Mouse (Mus musculus): ENCODE measurements around the gene Actn4. TPM values are rescaled to one million over a fixed set of nuclear protein-coding genes. Genes with fewer than 3 reads are reported as not detected.

The Actn4 gene
- polyA plus RNA-seq, 1 experiment from 2014 or later, result 141 TPM

DNA sequence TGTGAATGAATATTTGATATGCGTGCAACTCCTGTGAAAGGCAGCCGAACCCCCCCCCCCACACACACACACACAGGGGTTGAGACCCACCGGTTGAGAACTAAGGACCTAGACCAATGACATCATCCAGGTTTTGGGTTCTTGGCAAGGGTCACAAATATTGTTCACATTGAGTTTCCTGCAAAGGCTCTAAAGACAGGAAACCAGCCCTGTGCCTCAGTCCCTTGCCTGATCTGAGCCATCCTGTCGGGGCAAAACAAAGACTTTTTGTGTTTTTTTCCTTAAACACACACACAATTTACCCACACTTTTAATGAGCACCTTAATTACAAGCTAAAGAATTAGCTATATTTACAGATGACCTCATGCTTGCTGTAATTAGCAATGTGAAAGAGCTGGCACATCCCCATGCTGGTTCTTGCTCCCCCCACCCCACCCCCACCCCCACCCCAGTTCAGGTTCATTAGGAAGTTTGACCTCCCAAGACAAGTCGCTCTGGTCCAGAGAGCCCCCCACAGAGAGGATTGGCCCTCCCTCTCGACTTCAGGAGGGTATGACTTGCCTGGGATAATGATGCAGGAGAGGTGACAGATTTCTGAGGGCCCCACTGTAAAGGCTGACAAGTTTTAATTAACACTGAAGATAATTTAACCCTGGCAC lies 17.3 kb downstream of the Actn4 start:
- Histone ChIP-seq H3K4me3 (replicated peaks) (no peak overlapping the region), H3K9me3 (replicated peaks) (no peaks in the 10 kb centered on the region), H3K27ac (replicated peaks) (peak overlapping the region; percentile 58), H3K4me1 (peaks cover 31% of the 10 kb centered on the region), H3K36me3 (no peaks in the 10 kb centered on the region), H3K27me3 (replicated peaks) (no peaks in the 10 kb centered on the region), H3K4me2 (no peak overlapping the region), H3K9ac (replicated peaks) (no peak overlapping the region)
- ATAC-seq (ENCODE audit: low FRiP score), result no peak
- WGBS, result 43% methylated on average over 6 of the region's 6 CpGs

DNA sequence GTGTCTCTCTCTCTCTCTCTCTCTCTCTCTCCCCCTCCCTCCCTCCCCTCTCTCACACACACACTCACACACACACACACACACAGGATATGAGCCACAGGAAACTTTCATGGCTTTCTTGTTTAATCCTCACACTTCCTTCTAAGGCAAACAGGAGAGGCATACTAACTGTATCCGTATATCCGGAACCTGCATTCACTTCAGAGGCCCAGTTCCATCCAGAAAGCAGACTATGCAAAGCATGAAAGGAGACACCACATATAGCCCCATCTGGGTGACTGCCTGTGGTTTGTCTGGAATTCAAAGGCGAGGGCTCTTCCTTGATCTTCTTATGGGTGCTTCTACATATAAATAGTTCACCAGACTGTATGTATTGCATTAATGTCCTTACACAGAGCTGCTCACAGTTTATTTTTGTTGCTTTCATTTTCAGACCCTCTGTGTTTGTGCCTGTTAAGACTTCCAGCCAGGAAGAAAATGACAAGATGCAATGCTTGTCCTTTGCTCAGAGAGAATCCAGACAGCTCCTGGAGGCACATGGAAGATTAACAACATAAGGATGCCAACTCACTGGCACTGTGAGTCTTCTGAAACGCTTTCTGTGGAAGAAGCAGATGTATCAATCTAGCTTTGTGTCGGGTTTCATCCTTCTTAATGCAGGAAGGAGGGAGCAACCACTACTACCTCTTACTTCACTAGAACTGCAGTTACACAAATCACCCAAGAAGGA lies 18.5 kb downstream of the Actn4 start:
- ATAC-seq (ENCODE audit: low FRiP score), result no peak
- WGBS, result 71% methylated on average over 5 of the region's 5 CpGs
- peak overlapping the region; percentile 67 for H3K27ac ChIP-seq (replicated peaks)

DNA sequence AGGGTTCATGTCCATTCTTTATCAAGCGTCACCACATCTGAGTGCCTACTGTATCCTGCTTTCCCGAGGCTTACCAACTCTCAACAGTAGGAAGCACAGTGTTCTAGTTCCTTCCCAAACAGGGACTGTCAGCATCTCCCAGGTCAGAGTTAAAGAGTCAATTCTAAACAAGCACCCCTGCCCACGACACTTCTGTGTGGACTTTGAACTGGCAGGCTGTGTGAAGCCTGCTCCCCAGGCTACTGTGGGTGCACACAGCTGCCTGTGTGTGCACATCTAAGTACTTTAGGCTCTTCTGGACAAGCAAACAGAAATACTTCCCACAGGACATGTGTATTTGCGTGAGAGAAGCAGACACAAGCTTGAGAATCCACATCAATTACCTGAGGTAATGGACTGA lies 20.6 kb downstream of the Actn4 start:
- ATAC-seq (ENCODE audit: low FRiP score), result no peak
- Histone ChIP-seq H3K27ac (replicated peaks) (peak overlapping the region; percentile 56; the same call in 1 of the 2 replicates), H3K27me3 (replicated peaks) (no peaks in the 10 kb centered on the region), H3K9me3 (replicated peaks) (no peaks in the 10 kb centered on the region), H3K4me2 (no peak overlapping the region), H3K9ac (replicated peaks) (no peak overlapping the region), H3K4me3 (replicated peaks) (no peak overlapping the region), H3K4me1 (peaks cover 41% of the 10 kb centered on the region), H3K36me3 (no peaks in the 10 kb centered on the region)
- 84% methylated on average over 4 of the region's 4 CpGs for whole genome bisulfite sequencing

More for the DNA sequence above, 18.5 kb downstream of the Actn4 start:
- H3K4me3 ChIP-seq (replicated peaks), result no peak overlapping the region
- H3K36me3 ChIP-seq, result no peaks in the 10 kb centered on the region
- H3K4me2 ChIP-seq, result no peak overlapping the region
- H3K9me3 ChIP-seq (replicated peaks), result no peaks in the 10 kb centered on the region
- H3K27me3 ChIP-seq (replicated peaks), result no peaks in the 10 kb centered on the region
- peaks cover 35% of the 10 kb centered on the region for H3K4me1 ChIP-seq
- no peak overlapping the region for H3K9ac ChIP-seq (replicated peaks)

DNA sequence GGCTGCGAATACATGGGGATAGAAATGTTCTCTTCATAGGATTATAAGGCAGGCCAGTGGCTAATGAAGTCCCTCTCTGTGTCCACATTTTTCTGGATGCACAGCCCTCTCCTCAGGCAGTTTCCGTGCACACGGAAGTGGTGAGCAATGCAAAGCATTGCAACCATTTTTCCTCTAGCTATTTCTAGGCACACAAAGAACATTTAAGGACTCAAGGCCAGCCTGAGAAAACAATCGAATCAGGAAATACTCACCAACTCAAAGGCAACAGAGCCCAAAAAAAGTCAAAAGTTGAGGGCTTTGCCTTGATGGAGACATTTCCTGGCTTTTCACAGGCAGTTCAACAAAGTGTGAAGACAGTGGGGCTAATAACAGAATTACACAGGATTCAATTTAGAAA lies 21.0 kb downstream of the Actn4 start:
- H3K36me3 ChIP-seq, result no peaks in the 10 kb centered on the region
- H3K4me3 ChIP-seq (replicated peaks), result no peak overlapping the region
- H3K27me3 ChIP-seq (replicated peaks), result no peaks in the 10 kb centered on the region
- H3K4me2 ChIP-seq, result no peak overlapping the region
- peaks cover 41% of the 10 kb centered on the region for H3K4me1 ChIP-seq
- no peak for ATAC-seq (ENCODE audit: low FRiP score)
- H3K9ac ChIP-seq (replicated peaks), result no peak overlapping the region
- no peaks in the 10 kb centered on the region for H3K9me3 ChIP-seq (replicated peaks)
- peak overlapping the region; percentile 56; the same call in 1 of the 2 replicates for H3K27ac ChIP-seq (replicated peaks)
- WGBS, result 84% methylated on average over 4 of the region's 4 CpGs

DNA sequence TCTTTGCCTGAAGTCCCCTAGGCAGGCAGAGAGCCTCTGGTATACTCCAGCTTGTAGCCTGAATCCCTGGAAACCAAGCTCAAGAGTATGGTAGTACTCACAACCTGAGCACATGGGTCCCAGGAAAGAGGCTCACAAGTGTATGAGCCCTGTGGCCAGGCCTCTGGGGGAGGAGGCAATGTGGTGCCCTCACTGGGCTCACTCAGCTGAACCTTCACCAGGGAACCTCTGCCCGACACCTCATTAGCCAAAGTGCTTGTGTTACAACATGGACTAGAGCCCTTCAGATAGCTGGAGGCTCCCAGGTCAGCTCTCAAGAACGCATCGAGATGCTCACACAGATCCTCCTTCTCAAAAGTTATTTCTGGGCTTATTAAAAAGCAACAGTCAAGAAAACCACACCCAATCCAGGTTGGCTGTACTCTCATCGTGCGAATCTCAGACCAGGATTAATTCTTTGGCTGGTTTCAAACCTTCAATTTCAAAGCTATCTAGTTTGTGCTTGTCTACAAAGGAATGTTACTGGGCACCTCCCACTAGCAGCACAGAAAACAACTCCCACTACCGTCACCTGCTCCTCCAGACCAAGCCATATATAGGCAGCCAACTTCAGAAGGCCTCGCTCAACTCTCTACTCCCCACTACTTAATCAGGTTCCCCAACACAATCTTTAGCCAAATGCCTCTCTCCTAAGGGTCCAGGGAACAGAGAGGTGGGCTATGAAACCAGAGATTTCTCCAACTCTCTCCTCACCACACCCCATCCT lies 22.5 kb downstream of the Actn4 start:
- H3K4me1 ChIP-seq, result peaks cover 30% of the 10 kb centered on the region
- no peak overlapping the region for H3K9ac ChIP-seq (replicated peaks)
- no peaks in the 10 kb centered on the region for H3K9me3 ChIP-seq (replicated peaks)
- no peak overlapping the region for H3K4me2 ChIP-seq
- no peaks in the 10 kb centered on the region for H3K27me3 ChIP-seq (replicated peaks)
- H3K27ac ChIP-seq (replicated peaks), result peak overlapping the region; percentile 28; the same call in 1 of the 2 replicates
- ATAC-seq (ENCODE audit: low FRiP score), result no peak
- 91% methylated on average over 7 of the region's 7 CpGs for WGBS
- H3K4me3 ChIP-seq (replicated peaks), result no peak overlapping the region
- H3K36me3 ChIP-seq, result no peaks in the 10 kb centered on the region

DNA sequence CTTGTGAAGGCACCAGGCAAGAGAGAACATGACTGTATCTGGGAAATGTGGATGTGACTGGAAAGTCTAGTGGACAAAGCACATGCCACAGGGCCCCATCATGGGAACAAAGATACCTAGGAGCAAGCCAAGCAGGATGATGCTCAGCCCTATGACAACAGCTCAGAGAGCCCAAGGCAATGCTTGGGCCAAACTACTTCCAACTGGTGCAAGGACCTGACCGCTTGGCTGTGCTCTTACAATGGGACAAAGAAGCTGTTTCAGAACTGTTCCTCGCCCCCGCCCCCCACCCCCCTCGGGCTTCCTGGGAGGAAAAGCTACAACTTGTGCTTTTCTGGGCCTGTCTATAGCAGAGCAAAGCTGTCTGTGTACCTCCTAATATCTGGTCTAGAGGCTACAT lies 23.5 kb downstream of the Actn4 start:
- H3K4me1 ChIP-seq, result peaks cover 27% of the 10 kb centered on the region
- H3K27ac ChIP-seq (replicated peaks), result peak overlapping the region; percentile 48; the same call in 1 of the 2 replicates
- no peak for ATAC-seq (ENCODE audit: low FRiP score)
- H3K4me3 ChIP-seq (replicated peaks), result no peak overlapping the region
- no peaks in the 10 kb centered on the region for H3K36me3 ChIP-seq
- H3K9me3 ChIP-seq (replicated peaks), result no peaks in the 10 kb centered on the region
- WGBS, result 64% methylated on average over 4 of the region's 4 CpGs
- H3K27me3 ChIP-seq (replicated peaks), result no peaks in the 10 kb centered on the region
- H3K4me2 ChIP-seq, result no peak overlapping the region
- H3K9ac ChIP-seq (replicated peaks), result no peak overlapping the region

DNA sequence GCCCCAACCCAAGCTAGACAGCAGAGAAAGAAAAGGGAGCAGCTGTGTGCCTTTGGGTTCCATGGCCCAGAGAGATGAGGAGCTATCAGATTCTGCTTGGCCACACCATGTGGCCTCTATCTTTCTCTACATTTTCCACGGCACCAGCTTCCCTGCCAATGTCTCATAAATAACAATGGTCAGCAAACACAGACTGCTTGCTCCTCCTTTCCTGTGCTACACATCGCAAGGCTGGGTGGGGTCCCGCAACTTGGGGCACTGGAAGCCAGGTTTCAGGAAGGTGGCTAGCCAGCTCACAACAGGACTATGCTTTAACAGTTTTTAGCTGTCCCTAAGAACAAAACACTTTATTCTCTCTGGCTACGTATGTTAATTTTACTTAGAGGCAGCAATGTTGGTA lies 25.4 kb downstream of the Actn4 start:
- Histone ChIP-seq H3K9ac (replicated peaks) (no peak overlapping the region), H3K4me3 (replicated peaks) (no peak overlapping the region), H3K4me2 (no peak overlapping the region), H3K27ac (replicated peaks) (peak overlapping the region; percentile 43; the same call in 1 of the 2 replicates), H3K9me3 (replicated peaks) (no peaks in the 10 kb centered on the region), H3K4me1 (peaks cover 27% of the 10 kb centered on the region), H3K36me3 (no peaks in the 10 kb centered on the region), H3K27me3 (replicated peaks) (no peaks in the 10 kb centered on the region)
- no peak for ATAC-seq (ENCODE audit: low FRiP score)
- WGBS, result 54% methylated on average over 4 of the region's 4 CpGs

DNA sequence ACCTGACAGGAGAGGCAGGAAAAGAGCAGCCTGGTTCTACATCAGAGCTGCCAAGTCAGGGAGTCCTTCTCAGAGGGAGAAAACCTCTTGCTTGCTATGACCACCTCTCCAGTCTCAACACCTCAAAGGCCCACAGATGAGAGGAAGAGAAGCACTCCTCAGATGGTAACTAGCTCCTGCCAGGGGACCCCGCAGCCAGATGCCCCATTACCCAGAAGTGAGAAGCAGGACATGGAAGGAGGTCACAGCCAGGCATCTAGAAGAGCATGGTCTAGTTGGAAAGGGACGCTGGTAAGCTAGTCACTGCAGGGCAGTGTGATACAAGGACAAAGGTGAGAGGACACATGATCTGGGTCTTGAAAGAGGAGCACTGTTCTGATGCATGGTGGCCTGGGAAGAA lies 28.3 kb downstream of the Actn4 start:
- Histone ChIP-seq H3K27me3 (replicated peaks) (no peaks in the 10 kb centered on the region), H3K4me2 (no peak overlapping the region), H3K36me3 (no peaks in the 10 kb centered on the region), H3K9me3 (replicated peaks) (no peaks in the 10 kb centered on the region), H3K4me3 (replicated peaks) (no peak overlapping the region), H3K4me1 (peaks cover 35% of the 10 kb centered on the region), H3K9ac (replicated peaks) (no peak overlapping the region), H3K27ac (replicated peaks) (no peak overlapping the region)
- WGBS, result 98% methylated on average over 2 of the region's 2 CpGs
- ATAC-seq (ENCODE audit: low FRiP score), result no peak

DNA sequence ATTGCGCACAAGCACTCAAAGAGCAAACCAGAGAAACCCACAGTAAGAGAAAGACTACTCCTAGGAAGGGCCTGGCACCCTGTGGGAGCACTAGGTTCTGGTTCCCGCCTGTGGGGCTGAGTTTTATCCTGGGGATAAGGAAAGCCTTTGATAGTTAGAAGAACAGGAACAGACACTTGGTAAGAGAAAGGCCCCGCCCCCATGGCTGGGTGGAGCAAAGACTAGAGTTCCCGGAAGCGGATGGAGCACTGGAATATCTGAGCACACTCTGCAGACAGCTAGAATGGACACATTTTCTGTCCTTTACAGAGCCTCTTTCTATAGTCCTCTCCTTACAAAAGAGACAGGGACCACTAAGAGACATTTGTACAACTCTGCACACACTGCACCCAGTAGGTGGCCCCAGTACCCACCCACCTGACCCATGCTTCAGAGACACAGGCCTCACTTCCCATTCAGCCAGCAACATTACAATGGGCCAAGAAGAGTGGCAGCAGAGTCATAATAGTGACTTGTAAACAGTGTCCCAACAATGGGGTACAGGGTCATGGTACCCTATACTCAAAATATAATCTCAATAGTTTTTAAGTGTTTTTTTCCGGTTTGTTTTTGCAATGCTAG lies 29.6 kb downstream of the Actn4 start:
- H3K9me3 ChIP-seq (replicated peaks), result no peaks in the 10 kb centered on the region
- WGBS, result 83% methylated on average over 6 of the region's 6 CpGs
- no peaks in the 10 kb centered on the region for H3K27me3 ChIP-seq (replicated peaks)
- no peak overlapping the region for H3K9ac ChIP-seq (replicated peaks)
- H3K36me3 ChIP-seq, result no peaks in the 10 kb centered on the region
- no peak overlapping the region for H3K4me2 ChIP-seq
- no peak overlapping the region for H3K4me3 ChIP-seq (replicated peaks)
- peaks cover 32% of the 10 kb centered on the region for H3K4me1 ChIP-seq
- no peak overlapping the region for H3K27ac ChIP-seq (replicated peaks)
- ATAC-seq (ENCODE audit: low FRiP score), result no peak

DNA sequence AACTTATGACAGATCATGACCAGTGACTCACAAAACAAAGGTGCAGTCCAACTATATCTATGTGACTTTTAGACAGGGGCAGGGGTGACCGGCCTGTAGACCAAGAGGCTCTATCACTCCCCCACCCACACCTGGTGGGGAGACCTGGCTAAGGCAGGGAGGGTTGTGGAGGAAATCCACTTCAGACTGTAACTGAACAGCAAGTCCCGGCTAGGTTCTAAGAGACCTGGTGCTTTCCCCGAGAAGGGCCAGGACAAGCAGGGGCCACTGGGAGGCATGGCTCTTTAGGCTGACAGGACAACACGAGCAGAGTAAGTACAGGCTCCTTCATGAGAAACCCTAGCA lies 30.5 kb downstream of the Actn4 start:
- no peak for ATAC-seq (ENCODE audit: low FRiP score)
- WGBS, result 89% methylated on average over 4 of the region's 4 CpGs
- H3K4me1 ChIP-seq, result peaks cover 24% of the 10 kb centered on the region
- no peak overlapping the region for H3K9ac ChIP-seq (replicated peaks)
- no peaks in the 10 kb centered on the region for H3K27me3 ChIP-seq (replicated peaks)
- no peaks in the 10 kb centered on the region for H3K9me3 ChIP-seq (replicated peaks)
- no peak overlapping the region for H3K4me2 ChIP-seq
- no peaks in the 10 kb centered on the region for H3K36me3 ChIP-seq
- no peak overlapping the region for H3K27ac ChIP-seq (replicated peaks)
- no peak overlapping the region for H3K4me3 ChIP-seq (replicated peaks)

DNA sequence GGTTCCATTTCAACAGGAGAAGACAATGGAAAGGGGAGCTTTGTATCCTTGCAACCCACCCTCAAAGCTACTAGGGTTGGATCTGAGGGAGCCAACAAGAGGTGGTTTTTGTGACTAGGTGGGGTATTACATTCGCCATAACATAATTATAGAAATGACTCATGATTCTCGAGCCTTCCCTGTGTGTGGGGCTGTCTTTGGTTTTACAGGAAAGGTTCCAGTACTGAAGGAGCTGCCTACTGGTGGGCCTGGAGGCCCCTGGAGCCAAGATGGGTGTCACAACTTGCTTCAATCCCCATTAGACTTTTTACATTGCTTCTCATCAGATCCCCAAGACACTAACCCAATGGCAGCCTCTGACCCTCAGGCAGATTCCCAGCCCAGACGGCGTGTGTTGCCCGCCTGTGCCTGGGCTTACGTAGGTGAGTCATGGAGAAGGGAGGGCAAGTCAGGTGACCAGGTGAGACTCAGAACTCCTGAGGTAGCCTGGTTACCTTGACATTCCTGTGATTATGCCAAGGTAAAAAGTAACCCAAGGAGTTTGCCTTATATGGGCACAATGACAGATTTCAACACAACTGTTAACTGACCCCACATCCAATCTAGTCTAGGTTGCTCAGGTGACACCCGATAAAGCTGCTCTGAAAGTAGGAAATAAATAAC lies 31.0 kb downstream of the Actn4 start:
- no peaks in the 10 kb centered on the region for H3K36me3 ChIP-seq
- no peaks in the 10 kb centered on the region for H3K9me3 ChIP-seq (replicated peaks)
- ATAC-seq (ENCODE audit: low FRiP score), result no peak
- H3K4me1 ChIP-seq, result peaks cover 21% of the 10 kb centered on the region
- no peak overlapping the region for H3K4me3 ChIP-seq (replicated peaks)
- no peak overlapping the region for H3K9ac ChIP-seq (replicated peaks)
- H3K27ac ChIP-seq (replicated peaks), result no peak overlapping the region
- no peak overlapping the region for H3K4me2 ChIP-seq
- 97% methylated on average over 7 of the region's 7 CpGs for WGBS
- H3K27me3 ChIP-seq (replicated peaks), result no peaks in the 10 kb centered on the region
